Mouse (Mus musculus) cerebellum, adult 11 months (tissue): ENCODE results near the gene Rap1a.

ENCODE experiments used
- DNase-seq: peaks from one replicate; pipeline ENCODE4 v3.0.0; 2022

Rap1a gene

DNA sequence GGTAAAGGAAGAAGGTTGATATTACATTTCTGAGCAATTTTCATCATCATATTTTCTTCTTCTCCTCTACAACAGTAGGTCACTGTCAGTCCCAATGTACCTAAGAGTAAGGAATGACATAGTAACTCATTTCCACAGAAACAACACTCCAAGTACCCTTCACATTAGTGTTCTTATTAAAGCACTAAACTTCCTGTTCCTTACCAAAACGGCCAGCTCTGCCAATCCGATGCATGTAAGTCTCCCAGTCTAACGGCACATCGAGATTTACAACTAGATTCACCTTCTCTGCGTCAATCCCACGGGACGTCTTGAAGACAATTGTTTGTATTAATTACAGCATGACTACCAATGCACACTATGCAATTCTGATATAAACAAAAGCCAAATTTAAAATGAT is 120.8 kb downstream of the Rap1a start:
- no peak for DNase-seq
